Mouse (Mus musculus) cerebellum, postnatal 10 days (tissue): Measurements from ENCODE around the gene Metap1.
A peak's percentile ranks its signal among the peaks of the same experiment; 100 is the strongest.
"Not testable (repeated sequence)": the region's sequence is repeated elsewhere in the genome, so short reads cannot be mapped to it uniquely, and the experiment has no call there.

Source experiments
- DNase-seq, 2 experiments: peaks; one replicate each; pipeline ENCODE4 v3.0.0; 2021; ENCODE audit warnings: mixed read lengths in 2 of 2

The Metap1 gene

GRCm38 (mm10) chr3:138499854-138500740 lies 10.8 kb upstream of the Metap1 start:
- no peak for DNase-seq

GRCm38 (mm10) chr3:138498731-138499130 lies 9.4 kb upstream of the Metap1 start:
- no peak for DNase-seq

GRCm38 (mm10) chr3:138495166-138496145 lies 6.1 kb upstream of the Metap1 start:
- no peak for DNase-seq

GRCm38 (mm10) chr3:138494565-138494964 lies 5.2 kb upstream of the Metap1 start:
- no peak for DNase-seq

GRCm38 (mm10) chr3:138493668-138494067 lies 4.4 kb upstream of the Metap1 start:
- no peak for DNase-seq

- DNase-seq, result peak in 1 of 2 experiments; percentile 19
Measured at GRCm38 (mm10) chr3:138490034-138490337, 671 bp upstream of the Metap1 start.

- DNase-seq, result peak in 1 of 2 experiments; percentile 67
Measured at GRCm38 (mm10) chr3:138488584-138489326, 560 bp downstream of the Metap1 start.

- no peak for DNase-seq
Measured at GRCm38 (mm10) chr3:138483240-138483639, 6.1 kb downstream of the Metap1 start.

- DNase-seq, result peak in 1 of 2 experiments; percentile 25
Measured at GRCm38 (mm10) chr3:138481526-138482284, 7.6 kb downstream of the Metap1 start.

GRCm38 (mm10) chr3:138479489-138479888 lies 9.8 kb downstream of the Metap1 start:
- DNase-seq, result no peak

GRCm38 (mm10) chr3:138471066-138471465 lies 18.2 kb downstream of the Metap1 start:
- DNase-seq, result no peak

GRCm38 (mm10) chr3:138466656-138467055 lies 22.7 kb downstream of the Metap1 start:
- not testable (repeated sequence) for DNase-seq

- no peak for DNase-seq
Measured at GRCm38 (mm10) chr3:138464573-138465147, 24.7 kb downstream of the Metap1 start.

- DNase-seq, result no peak
Measured at GRCm38 (mm10) chr3:138463807-138464206, 25.5 kb downstream of the Metap1 start.

GRCm38 (mm10) chr3:138463137-138463536 lies 26.2 kb downstream of the Metap1 start:
- DNase-seq, result peak; percentile 50 to 53

GRCm38 (mm10) chr3:138461832-138462231 lies 27.5 kb downstream of the Metap1 start:
- no peak for DNase-seq

GRCm38 (mm10) chr3:138460260-138460659 lies 29.1 kb downstream of the Metap1 start:
- DNase-seq, result peak; percentile 61 to 62

GRCm38 (mm10) chr3:138458441-138458840 lies 30.9 kb downstream of the Metap1 start:
- DNase-seq, result no peak

- no peak for DNase-seq
Measured at GRCm38 (mm10) chr3:138454711-138455435, 34.4 kb downstream of the Metap1 start.

- DNase-seq, result no peak
Measured at GRCm38 (mm10) chr3:138454234-138454633, 35.1 kb downstream of the Metap1 start.

- DNase-seq, result no peak
Measured at GRCm38 (mm10) chr3:138452169-138452568, 37.1 kb downstream of the Metap1 start.
